Mouse (Mus musculus) small intestine, adult 2 months (tissue): ENCODE results near the gene Pde4d.

Source experiments
- CTCF ChIP-seq: fragments of 200-500 bp; IDR thresholded peaks from 2 replicates; pipeline ENCODE4 v1.5.1; 2012; ENCODE audit warnings: low read depth, mild to moderate bottlenecking, control low read depth, inconsistent platforms, low read length, moderate library complexity, mixed read lengths; ENCODE audit not compliant: insufficient replicate concordance, insufficient read length; ENCODE audit errors: extremely low read depth
- POLR2A ChIP-seq: fragments of 200-500 bp; IDR thresholded peaks from 2 replicates; pipeline ENCODE4 v1.6.1; 2012; ENCODE audit warnings: low read depth, mild to moderate bottlenecking, control low read depth, inconsistent platforms, low read length, moderate library complexity

DNA sequence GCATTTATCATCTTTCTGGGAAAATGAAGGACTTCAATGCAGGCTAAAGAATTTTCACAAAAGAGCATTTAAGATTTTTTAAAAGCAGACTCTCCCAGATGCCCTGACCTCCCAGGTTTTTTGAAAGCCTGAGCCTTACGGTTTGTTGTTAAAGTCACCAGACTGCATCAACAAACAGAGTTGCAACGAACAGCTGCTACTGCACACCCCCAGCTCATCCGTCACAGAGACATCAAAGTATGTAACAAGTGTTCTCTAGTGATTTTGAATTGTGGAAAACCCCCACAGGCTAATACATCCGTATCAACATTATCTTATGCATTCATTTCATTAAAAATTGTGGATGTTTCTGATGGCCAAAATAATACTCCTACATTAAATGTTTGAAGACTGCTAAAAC, 841.2 kb downstream of the Pde4d start:
- TF ChIP-seq CTCF, result no peak
- TF ChIP-seq POLR2A, result no peak
